In genomic region chr5:136382261-136383005, GRCm38 (mm10) we compare ENCODE assay signal across 13 mouse cellular contexts.
DNase-seq lines count a peak whose midpoint lies in the region; ATAC-seq lines count a peak whose summit lies in the region.
"Had no signal": no experiment of that assay in that cellular context is flagged by ENCODE, and none has a peak within 500 bp of the region (broad histone marks: within the 10 kb centered on the region; RNA-seq: fewer than 3 reads in every experiment).

No protein-coding gene starts in this region.

- no peak overlapping the region for H3K4me3 ChIP-seq in hindbrain, embryonic 13.5 days
- no peak overlapping the region for H3K4me3 ChIP-seq in hindbrain, embryonic 16.5 days (ENCODE audit: low read length)
- no peak overlapping the region for H3K4me3 ChIP-seq in forebrain, embryonic 16.5 days (replicated peaks; ENCODE audit: low read length)
- H3K4me3 ChIP-seq in lung, embryonic 16.5 days (ENCODE audit: low read length) = no peak overlapping the region
- H3K4me3 ChIP-seq: limb, embryonic 15.5 days; myocyte had no signal

- no peak overlapping the region for H3K4me2 ChIP-seq in hindbrain, embryonic 13.5 days
- no peak overlapping the region for H3K4me2 ChIP-seq in hindbrain, embryonic 16.5 days (ENCODE audit: low read length)
- no peak overlapping the region for H3K4me2 ChIP-seq in forebrain, embryonic 16.5 days (ENCODE audit: low read length)
- H3K4me2 ChIP-seq in lung, embryonic 16.5 days (ENCODE audit: low read depth, low read length) = no peak overlapping the region
- H3K4me2 ChIP-seq: hindbrain, embryonic 14.5 days; limb, embryonic 15.5 days had no signal

- peak; percentile 50 for DNase-seq in thymus, postnatal 14 days
- no peak for DNase-seq in adrenal gland, postnatal 10 days
- DNase-seq: cerebellum, adult 9-10 months; gastrocnemius, postnatal 25 days; kidney, postnatal 14 days had no signal

- no peaks in the 10 kb centered on the region for H3K27me3 ChIP-seq in hindbrain, embryonic 13.5 days
- H3K27me3 ChIP-seq in hindbrain, embryonic 16.5 days (replicated peaks; ENCODE audit: control insufficient read depth, insufficient read depth, low read length) = no peaks in the 10 kb centered on the region
- no peaks in the 10 kb centered on the region for H3K27me3 ChIP-seq in forebrain, embryonic 16.5 days (replicated peaks; ENCODE audit: control insufficient read depth, insufficient read depth, low read length)
- H3K27me3 ChIP-seq in lung, embryonic 16.5 days (ENCODE audit: control insufficient read depth, insufficient read depth, low read depth, low read length) = no peaks in the 10 kb centered on the region
- H3K27me3 ChIP-seq: limb, embryonic 15.5 days had no signal

- H3K36me3 ChIP-seq in hindbrain, embryonic 13.5 days = no peaks in the 10 kb centered on the region
- no peaks in the 10 kb centered on the region for H3K36me3 ChIP-seq in hindbrain, embryonic 16.5 days (ENCODE audit: control insufficient read depth, insufficient read depth, low read length)
- H3K36me3 ChIP-seq in forebrain, embryonic 16.5 days (ENCODE audit: control insufficient read depth, insufficient read depth) = no peaks in the 10 kb centered on the region
- peaks cover 4% of the 10 kb centered on the region; the same call in 1 of the 2 replicates for H3K36me3 ChIP-seq in lung, embryonic 16.5 days (ENCODE audit: control insufficient read depth, insufficient read depth, low read length)
- H3K36me3 ChIP-seq: limb, embryonic 15.5 days had no signal

- H3K9me3 ChIP-seq in hindbrain, embryonic 13.5 days = no peaks in the 10 kb centered on the region
- no peaks in the 10 kb centered on the region for H3K9me3 ChIP-seq in hindbrain, embryonic 16.5 days (ENCODE audit: control insufficient read depth, low read length)
- H3K9me3 ChIP-seq in forebrain, embryonic 16.5 days (ENCODE audit: control insufficient read depth, low read length) = no peaks in the 10 kb centered on the region
- H3K9me3 ChIP-seq in lung, embryonic 16.5 days (ENCODE audit: control insufficient read depth, low read length) = no peaks in the 10 kb centered on the region
- H3K9me3 ChIP-seq: limb, embryonic 15.5 days had no signal

- no peak for ATAC-seq in hindbrain, embryonic 13.5 days (ENCODE audit: low FRiP score)
- no peak for ATAC-seq in hindbrain, embryonic 16.5 days
- peak; percentile 84 for ATAC-seq in forebrain, embryonic 16.5 days
- ATAC-seq in lung, embryonic 16.5 days (ENCODE audit: low read depth) = peak; percentile 28; the same call in 1 of the 2 replicates
- no peak for ATAC-seq in megakaryocyte, adult 5-6 weeks (ENCODE audit: poor library complexity, severe bottlenecking)

- no peak overlapping the region for H3K9ac ChIP-seq in hindbrain, embryonic 13.5 days
- no peak overlapping the region for H3K9ac ChIP-seq in hindbrain, embryonic 16.5 days (ENCODE audit: low read depth, low read length)
- no peak overlapping the region for H3K9ac ChIP-seq in forebrain, embryonic 16.5 days (replicated peaks; ENCODE audit: low read depth, low read length)
- H3K9ac ChIP-seq in lung, embryonic 16.5 days (ENCODE audit: low read length) = no peak overlapping the region
- H3K9ac ChIP-seq: hindbrain, embryonic 14.5 days; limb, embryonic 15.5 days had no signal

- WGBS in hindbrain, embryonic 13.5 days = 79% methylated on average over 9 of the region's 9 CpGs
- WGBS in hindbrain, embryonic 16.5 days = 73% methylated on average over 9 of the region's 9 CpGs
- WGBS in forebrain, embryonic 16.5 days = 32% methylated on average over 9 of the region's 9 CpGs
- 72% methylated on average over 9 of the region's 9 CpGs for WGBS in lung, embryonic 16.5 days

- H3K27ac ChIP-seq in hindbrain, embryonic 13.5 days = 0 out of 2 replicates have a peak overlapping the region, but pooled peaks have one; percentile 6
- H3K27ac ChIP-seq in hindbrain, embryonic 16.5 days (ENCODE audit: low read depth, low read length) = no peak overlapping the region
- 0 out of 2 replicates have a peak overlapping the region, but pooled peaks have one; percentile 34 for H3K27ac ChIP-seq in forebrain, embryonic 16.5 days (ENCODE audit: low read length)
- H3K27ac ChIP-seq in lung, embryonic 16.5 days (ENCODE audit: low read length) = no peak overlapping the region
- H3K27ac ChIP-seq: hindbrain, embryonic 14.5 days; limb, embryonic 15.5 days had no signal

- H3K4me1 ChIP-seq in hindbrain, embryonic 13.5 days (replicated peaks) = peaks cover 11% of the 10 kb centered on the region
- H3K4me1 ChIP-seq in hindbrain, embryonic 16.5 days (ENCODE audit: control insufficient read depth, insufficient read depth, low read depth, low read length) = 0 out of 2 replicates have a peak, but pooled peaks cover 2% of the 10 kb centered on the region
- peaks cover 16% of the 10 kb centered on the region for H3K4me1 ChIP-seq in forebrain, embryonic 16.5 days (replicated peaks; ENCODE audit: control insufficient read depth, insufficient read depth, low read length)
- H3K4me1 ChIP-seq in lung, embryonic 16.5 days (replicated peaks; ENCODE audit: control insufficient read depth, insufficient read depth, low read length) = no peaks in the 10 kb centered on the region; the same call in 1 of the 2 replicates
- H3K4me1 ChIP-seq: limb, embryonic 15.5 days had no signal

Comparison
In these comparisons a context has a peak if more than half of its experiments do, and no peak if none do; other contexts are left out.
1. H3K27ac ChIP-seq: peak in hindbrain, embryonic 13.5 days (single experiment) and forebrain, embryonic 16.5 days (single experiment); none in hindbrain, embryonic 16.5 days (single experiment) and lung, embryonic 16.5 days (single experiment).
2. ATAC-seq: peak in forebrain, embryonic 16.5 days (single experiment) and lung, embryonic 16.5 days (single experiment); none in hindbrain, embryonic 13.5 days (single experiment), hindbrain, embryonic 16.5 days (single experiment) and megakaryocyte, adult 5-6 weeks (single experiment).